26 mouse cellular contexts compared by ENCODE assay signal in the genomic region with DNA sequence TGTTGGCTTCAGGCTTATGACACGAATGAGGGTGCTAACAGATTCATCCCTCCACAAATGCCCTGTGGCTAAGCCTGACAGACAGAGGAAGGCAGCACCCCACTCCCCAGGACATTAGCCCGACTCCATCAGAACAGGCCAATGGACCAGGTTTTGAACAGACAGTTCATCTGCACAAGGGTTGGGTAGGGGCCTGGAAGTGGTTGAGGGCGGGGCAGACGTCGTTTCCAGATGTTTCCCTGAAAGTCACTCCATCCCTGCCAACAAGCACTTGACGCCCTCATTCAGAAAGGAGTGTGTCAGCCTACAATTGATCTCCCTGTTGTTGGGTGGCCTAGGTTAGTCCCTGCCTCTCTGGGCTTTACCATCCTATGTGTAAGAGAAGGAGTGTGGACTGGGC. TPM values are rescaled to one million over a fixed set of nuclear protein-coding genes. Genes with fewer than 3 reads are reported as not detected.
DNase-seq lines count a peak whose midpoint lies in the region; ATAC-seq lines count a peak whose summit lies in the region.
"Had no signal": no experiment of that assay in that cellular context is flagged by ENCODE, and none has a peak within 500 bp of the region (broad histone marks: within the 10 kb centered on the region; RNA-seq: fewer than 3 reads in every experiment).

No protein-coding gene starts in this region.

- H3K9ac ChIP-seq in limb, embryonic 13.5 days = peak overlapping the region; percentile 9; the same call in 1 of the 2 replicates
- H3K9ac ChIP-seq: embryonic facial prominence, embryonic 12.5 days; forebrain, embryonic 13.5 days; forebrain, embryonic 15.5 days; forebrain, postnatal 0 days had no signal

- peaks cover 39% of the 10 kb centered on the region for H3K27me3 ChIP-seq in embryonic facial prominence, embryonic 10.5 days (replicated peaks; ENCODE audit: low read depth, poor library complexity, severe bottlenecking)
- H3K27me3 ChIP-seq in limb, embryonic 13.5 days = peaks cover 36% of the 10 kb centered on the region
- H3K27me3 ChIP-seq: forebrain, embryonic 15.5 days had no signal

- no peak for ATAC-seq in limb, embryonic 13.5 days (ENCODE audit: low FRiP score, low read depth)
- ATAC-seq: CD4-positive, CD25-positive, alpha-beta regulatory T cell, adult 4 months; forebrain, embryonic 13.5 days; forebrain, embryonic 15.5 days; forebrain, postnatal 0 days; Patski had no signal

- peaks cover 88% of the 10 kb centered on the region for H3K4me1 ChIP-seq in embryonic facial prominence, embryonic 10.5 days
- peaks cover 75% of the 10 kb centered on the region for H3K4me1 ChIP-seq in limb, embryonic 13.5 days

- H3K36me3 ChIP-seq in embryonic facial prominence, embryonic 10.5 days (replicated peaks) = peaks cover 6% of the 10 kb centered on the region; the same call in 1 of the 2 replicates
- H3K36me3 ChIP-seq in limb, embryonic 13.5 days = no peaks in the 10 kb centered on the region
- H3K36me3 ChIP-seq: forebrain, embryonic 15.5 days; G1E had no signal

- no peak overlapping the region for H3K4me2 ChIP-seq in limb, embryonic 13.5 days (replicated peaks)
- H3K4me2 ChIP-seq: embryonic facial prominence, embryonic 12.5 days; forebrain, embryonic 13.5 days; forebrain, embryonic 15.5 days had no signal

- peak overlapping the region; percentile 70 for H3K27ac ChIP-seq in embryonic facial prominence, embryonic 10.5 days (replicated peaks)
- no peak overlapping the region for H3K27ac ChIP-seq in limb, embryonic 13.5 days
- H3K27ac ChIP-seq: embryonic facial prominence, embryonic 12.5 days; forebrain, embryonic 13.5 days; forebrain, embryonic 15.5 days had no signal

- peak; percentile 9 for DNase-seq in heart, postnatal 4 days
- DNase-seq in heart, postnatal 14 days = no peak
- DNase-seq in embryonic facial prominence, embryonic 10.5 days (ENCODE audit: low spot score) = no peak
- no peak for DNase-seq in left cerebral cortex, adult 18-20 months (ENCODE audit: low spot score in 2 of 2)
- DNase-seq in kidney, postnatal 36 days = no peak
- DNase-seq: adrenal gland, adult 2 months; adrenal gland, postnatal 10 days; adrenal gland, postnatal 25 days; B cell, adult 2 months; cerebellum, adult 11 months; cerebellum, adult 18-20 months; cerebellum, adult 8-10 months; cerebellum, adult 9-11 months; cerebellum, postnatal 14 days; cerebellum, postnatal 36 days; embryo, embryonic 11 days; forebrain, postnatal 0 days had no signal

- 82% methylated on average over 6 of the region's 6 CpGs for WGBS in embryonic facial prominence, embryonic 10.5 days
- WGBS in limb, embryonic 13.5 days = 61% methylated on average over 6 of the region's 6 CpGs

- H3K9me3 ChIP-seq in embryonic facial prominence, embryonic 10.5 days = no peaks in the 10 kb centered on the region
- no peaks in the 10 kb centered on the region for H3K9me3 ChIP-seq in limb, embryonic 13.5 days
- H3K9me3 ChIP-seq: embryonic facial prominence, embryonic 12.5 days; forebrain, embryonic 13.5 days; forebrain, embryonic 15.5 days; G1E had no signal

- no peak overlapping the region for H3K4me3 ChIP-seq in embryonic facial prominence, embryonic 10.5 days
- no peak overlapping the region for H3K4me3 ChIP-seq in limb, embryonic 13.5 days
- H3K4me3 ChIP-seq: embryonic facial prominence, embryonic 12.5 days; forebrain, embryonic 13.5 days; forebrain, embryonic 15.5 days had no signal

- intact Hi-C loops in heart, postnatal 14 days (cut with DNase I) = no loop called here

RNA-seq across cellular contexts. Expression of a gene that starts 17.6 kb away (rescaled TPM):
- total RNA-seq in heart, postnatal 4 days (2021) = 1 to 10 TPM; 3.7 to 4.3 TPM
- total RNA-seq in heart, postnatal 14 days (2021) = 1 to 10 TPM; 1.1 to 2.0 TPM
- polyA plus RNA-seq in embryonic facial prominence, embryonic 10.5 days (2016; fragmentation: Nextera tagmentation; extraction: Ambion mirVana) = 21.7 and 23.5 TPM in 2 replicates
- 29.4 and 34.5 TPM in 2 replicates for polyA plus RNA-seq in limb, embryonic 13.5 days (2015; fragmentation: Nextera tagmentation; extraction: Ambion mirVana)
- total RNA-seq in left cerebral cortex, adult 18-20 months (2021) = 1 to 10 TPM; 1.1 to 1.7 TPM
- total RNA-seq: CH12.LX; common myeloid progenitor, adult 5-6 weeks had no signal
- polyA plus RNA-seq: CD4-positive, CD25-positive, alpha-beta regulatory T cell, adult 4 months; G1E had no signal

RNA-seq across cellular contexts. Expression of a gene that starts 55.5 kb away (rescaled TPM):
- total RNA-seq in heart, postnatal 4 days (2021) = 1 to 10 TPM; 1.0 to 1.1 TPM
- under 1 TPM; 0.37 to 0.93 TPM for total RNA-seq in heart, postnatal 14 days (2021)
- polyA plus RNA-seq in embryonic facial prominence, embryonic 10.5 days (2016; fragmentation: Nextera tagmentation; extraction: Ambion mirVana) = 0.50 and 0.54 TPM in 2 replicates
- polyA plus RNA-seq in limb, embryonic 13.5 days (2015; fragmentation: Nextera tagmentation; extraction: Ambion mirVana) = 0.98 and 1.1 TPM in 2 replicates
- 10 to 100 TPM; 23.4 to 32.6 TPM for total RNA-seq in left cerebral cortex, adult 18-20 months (2021)
- total RNA-seq: common myeloid progenitor, adult 5-6 weeks had no signal
- polyA plus RNA-seq: CD4-positive, CD25-positive, alpha-beta regulatory T cell, adult 4 months; G1E had no signal

Comparison
In these comparisons a context has a peak if more than half of its experiments do, and no peak if none do; other contexts are left out.
1. RNA of a gene that starts 55.5 kb away (total RNA-seq): 23.4 to 32.6 TPM in left cerebral cortex, adult 18-20 months; 1.0 to 1.1 TPM in heart, postnatal 4 days and 0.37 to 0.93 TPM in heart, postnatal 14 days; every median in the first group is over 10 times any median in the second.